Mouse (Mus musculus): ENCODE data around the gene Wdr66.

DNA sequence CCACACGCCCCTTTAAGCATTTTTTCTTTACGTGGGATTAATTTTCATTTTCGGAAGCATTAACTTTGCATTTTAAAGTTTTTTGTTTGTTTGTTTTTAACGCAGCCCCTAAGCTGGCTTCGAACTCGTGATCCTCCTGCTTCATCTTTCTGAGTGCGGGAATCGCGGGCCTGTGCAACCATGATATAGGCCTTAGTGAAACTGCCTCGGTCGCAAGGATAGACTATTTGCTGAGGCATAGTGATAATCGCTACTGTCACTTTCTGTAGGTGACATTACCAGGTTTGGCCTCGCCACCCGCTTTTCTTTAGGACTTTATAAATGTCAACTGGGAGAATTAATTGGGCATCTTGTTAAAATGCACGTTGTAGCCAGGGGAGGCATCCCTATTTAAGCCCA, 23.4 kb upstream of the Wdr66 start:
- TF ChIP-seq CTCF (IDR thresholded peaks at IDR 0.05; ENCODE audit: low read depth, low read length), result no peak
- no peak for TF ChIP-seq EP300 (IDR thresholded peaks at IDR 0.05; ENCODE audit: insufficient read depth, low read depth, low read length)
